Mouse (Mus musculus): ENCODE data around the gene Praf2.

DNA sequence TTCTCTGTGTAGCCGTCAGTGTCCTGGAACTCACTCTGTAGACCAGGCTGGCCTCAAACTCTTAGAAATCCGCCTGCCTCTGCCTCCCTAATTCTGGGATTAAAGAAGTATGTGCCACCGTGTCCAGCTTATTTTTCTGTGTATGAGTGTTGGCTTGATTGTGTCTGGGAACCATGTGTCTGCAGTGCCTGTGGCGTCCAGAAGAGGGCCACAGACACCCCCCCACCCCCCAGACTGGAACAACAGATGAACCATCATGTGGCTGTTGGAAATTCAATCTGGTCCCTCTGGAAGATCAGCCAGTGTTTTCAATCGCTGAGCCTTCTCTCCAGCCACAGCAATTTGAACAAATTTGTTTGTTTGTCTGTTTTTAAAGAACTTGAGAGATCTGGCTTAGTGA is 15.2 kb downstream of the Praf2 start:
- TF ChIP-seq ZNF384 (IDR thresholded peaks at IDR 0.05; ENCODE audit: low read depth, low read length): no peak
- TF ChIP-seq CTCF (conservative IDR thresholded peaks at IDR 0.05 in 1 of 2, IDR thresholded peaks at IDR 0.05 in 1 of 2; ENCODE audit: low read depth in 2 of 2, low read length in 2 of 2): peak; percentile 21 to 50; a peak in 3 of 4 replicates
- no peak for TF ChIP-seq ELF1 (IDR thresholded peaks at IDR 0.05; ENCODE audit: low read depth, low read length)
- no peak for TF ChIP-seq KAT2A (IDR thresholded peaks at IDR 0.05; ENCODE audit: insufficient replicate concordance, low read length)

Measured in CH12.LX (cell line).